Mouse (Mus musculus) kidney, adult 9 months (tissue): ENCODE measurements at regions not wholly inside any gene's neighbourhood (a gene's known extent, or its start where the extent isn't known, plus 50 kb on each side); places are given as distances from the start of the nearest gene placed in this dataset.

Source experiments
- DNase-seq: peaks from one replicate; pipeline ENCODE4 v3.0.0; 2022

- DNase-seq: no peak
Observed at GRCm38 (mm10) chr16:51690861-51691260, 340.2 kb upstream of the Cblb start.

DNA sequence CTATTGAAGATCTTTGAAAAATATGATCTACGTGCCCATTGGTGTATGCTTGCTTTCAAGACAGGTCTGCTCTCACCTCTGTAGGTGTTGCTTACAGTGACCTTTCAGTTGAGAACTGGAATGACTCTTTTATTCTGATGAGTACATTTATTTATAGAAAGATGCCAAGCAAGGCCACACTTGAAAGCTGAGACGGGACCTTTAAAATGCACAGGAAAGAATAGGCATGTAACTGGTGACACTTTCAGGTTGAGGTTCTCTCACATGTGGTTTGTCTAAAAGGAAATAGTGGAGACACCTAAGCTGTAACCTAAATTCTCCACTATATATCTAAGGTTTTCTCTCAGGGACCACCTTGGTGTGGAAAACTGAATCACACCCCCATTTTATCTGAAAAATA, 326.0 kb upstream of the Cblb start:
- no peak for DNase-seq

DNA sequence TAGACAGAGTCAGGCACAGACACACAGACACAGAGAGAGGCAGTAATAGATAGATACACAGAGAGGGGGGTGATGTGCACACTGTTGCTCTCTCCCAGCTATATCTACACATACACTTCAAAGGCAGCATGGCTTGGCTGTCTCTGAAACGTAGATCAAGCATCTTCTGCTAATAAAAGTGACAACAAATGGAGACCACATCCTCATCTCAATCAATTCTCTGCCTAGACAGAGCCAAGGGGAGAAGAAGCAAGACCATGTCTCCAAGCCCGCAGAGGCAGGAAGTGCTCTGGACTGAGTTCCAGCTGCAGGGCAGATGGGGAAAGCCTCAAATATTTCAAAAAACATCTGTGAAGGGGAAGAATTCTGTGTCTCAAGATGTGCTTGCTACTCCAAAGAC, 312.3 kb upstream of the Cblb start:
- no peak for DNase-seq

- DNase-seq: no peak
Observed at GRCm38 (mm10) chr16:51719637-51720036, 311.4 kb upstream of the Cblb start.

DNA sequence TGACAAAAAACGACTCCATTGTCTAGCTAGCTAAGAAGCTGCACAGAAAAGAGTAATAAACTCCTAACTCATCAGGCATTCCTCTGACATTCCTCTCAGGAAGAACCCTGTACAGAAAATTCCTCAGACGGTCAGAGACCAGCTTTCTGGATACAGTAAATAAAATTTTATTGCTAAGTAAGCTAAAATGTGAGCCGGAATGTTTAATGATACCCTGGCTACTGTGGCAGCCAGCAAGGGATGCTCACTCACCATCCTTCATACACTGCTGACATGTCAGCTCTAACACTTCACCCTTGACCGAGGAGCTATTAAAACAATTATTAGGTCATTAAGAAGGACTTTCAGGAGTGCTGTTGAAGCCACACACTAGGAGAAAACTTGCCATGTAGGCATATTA, 308.3 kb upstream of the Cblb start:
- no peak for DNase-seq

GRCm38 (mm10) chr16:51741875-51742274, 289.1 kb upstream of the Cblb start:
- no peak for DNase-seq

GRCm38 (mm10) chr16:51751878-51752277, 279.1 kb upstream of the Cblb start:
- no peak for DNase-seq

DNA sequence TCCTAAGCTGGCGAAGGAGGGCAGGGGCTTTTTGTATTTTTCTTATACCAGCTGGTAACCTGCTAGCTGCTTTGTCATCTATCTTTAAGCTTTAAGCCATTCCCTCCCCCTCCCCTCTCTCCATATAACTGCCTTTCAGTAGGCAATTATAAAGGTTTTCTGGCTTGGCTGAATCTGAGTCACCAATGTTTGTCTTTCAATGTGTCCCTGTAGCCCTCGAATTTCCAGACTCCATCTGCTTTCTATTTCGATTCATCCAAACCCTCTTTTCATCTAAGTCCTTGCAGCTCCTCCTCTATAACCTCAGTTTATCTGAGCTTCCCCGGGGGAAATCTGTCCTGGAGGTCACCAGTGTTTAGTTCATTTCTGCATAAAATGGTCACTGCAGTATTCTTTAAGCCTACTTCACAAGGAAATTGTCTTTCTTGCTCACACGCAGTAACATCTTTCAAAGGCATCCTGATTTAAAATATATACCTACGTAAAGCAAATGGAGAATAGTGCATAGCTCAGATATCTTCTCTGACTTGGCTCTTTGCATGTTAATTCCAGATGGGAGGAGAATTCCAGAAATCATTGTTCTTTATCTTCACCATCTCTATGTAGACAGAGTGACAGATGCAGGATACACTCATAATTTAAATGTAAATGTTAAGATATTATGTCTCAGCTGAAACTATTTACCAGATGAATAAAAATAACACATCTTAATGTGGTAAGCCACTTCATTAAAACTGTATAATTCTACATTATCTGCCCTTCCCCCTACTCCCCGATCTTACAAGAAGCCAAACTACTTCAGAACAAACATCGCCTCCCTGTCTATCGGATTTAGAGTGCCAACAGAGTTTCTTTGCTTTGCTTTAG, 272.4 kb upstream of the Cblb start:
- no peak for DNase-seq

DNA sequence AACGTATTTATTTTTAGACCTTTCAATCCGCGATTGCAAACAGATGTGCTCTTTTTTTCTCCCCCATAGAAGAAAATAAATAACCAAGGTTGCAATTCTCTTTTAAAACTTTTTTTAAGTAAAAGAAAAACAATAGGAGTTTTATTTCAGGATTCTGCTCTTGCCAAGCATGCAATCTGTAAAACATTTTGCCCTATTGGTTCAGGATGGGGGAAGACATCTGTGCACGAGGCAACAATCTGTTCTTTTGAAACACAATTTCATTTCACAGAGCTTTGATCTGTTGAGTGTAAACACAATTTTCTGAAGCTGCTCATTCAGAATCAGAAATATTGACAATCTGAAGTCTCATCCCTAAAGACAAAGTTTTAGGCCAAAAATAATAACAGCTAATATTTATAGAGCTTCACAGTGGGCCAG, 271.8 kb upstream of the Cblb start:
- no peak for DNase-seq

DNA sequence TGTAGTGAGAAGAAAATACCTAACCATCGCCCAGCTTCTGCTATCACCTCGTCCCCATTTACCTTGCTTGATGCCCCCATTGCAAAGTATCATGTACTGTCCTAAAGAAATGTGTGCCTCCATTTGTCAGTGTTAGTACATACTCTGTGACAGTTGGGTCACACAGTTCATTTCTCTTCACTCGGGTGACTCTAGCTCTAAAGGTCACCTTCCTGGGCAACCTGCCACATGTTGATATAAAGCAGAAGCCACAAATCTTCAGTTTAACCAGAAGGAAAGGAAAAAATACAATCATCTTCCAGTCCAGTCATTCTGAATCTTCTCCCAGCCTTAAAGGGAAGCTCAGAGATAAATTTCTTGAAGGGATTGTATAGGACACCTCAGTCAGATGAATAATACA, 263.5 kb upstream of the Cblb start:
- peak; percentile 69 for DNase-seq

GRCm38 (mm10) chr16:51778920-51779319, 252.1 kb upstream of the Cblb start:
- DNase-seq: no peak

GRCm38 (mm10) chr16:51795003-51795402, 236.0 kb upstream of the Cblb start:
- no peak for DNase-seq

DNA sequence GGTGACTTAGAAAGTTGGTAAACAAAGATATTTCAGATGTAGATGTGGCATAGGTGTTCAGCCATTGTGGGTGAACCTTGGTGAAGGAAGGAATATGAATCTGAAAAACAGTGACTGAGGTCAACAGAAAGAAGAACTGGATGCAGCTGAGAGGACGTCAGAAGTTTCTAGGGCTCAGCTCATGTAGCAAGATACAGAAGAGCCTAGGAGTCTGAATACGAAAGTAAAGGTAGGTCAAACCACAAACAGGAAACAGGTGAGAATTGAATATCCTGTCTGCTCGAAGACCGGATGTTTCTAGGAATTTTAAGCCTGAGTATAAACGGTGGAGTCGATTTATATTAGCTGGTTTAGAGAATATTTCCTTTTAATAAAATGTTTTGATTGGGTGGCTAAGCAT, 223.7 kb upstream of the Cblb start:
- DNase-seq: no peak

GRCm38 (mm10) chr16:51809120-51809519, 221.9 kb upstream of the Cblb start:
- DNase-seq: no peak

DNA sequence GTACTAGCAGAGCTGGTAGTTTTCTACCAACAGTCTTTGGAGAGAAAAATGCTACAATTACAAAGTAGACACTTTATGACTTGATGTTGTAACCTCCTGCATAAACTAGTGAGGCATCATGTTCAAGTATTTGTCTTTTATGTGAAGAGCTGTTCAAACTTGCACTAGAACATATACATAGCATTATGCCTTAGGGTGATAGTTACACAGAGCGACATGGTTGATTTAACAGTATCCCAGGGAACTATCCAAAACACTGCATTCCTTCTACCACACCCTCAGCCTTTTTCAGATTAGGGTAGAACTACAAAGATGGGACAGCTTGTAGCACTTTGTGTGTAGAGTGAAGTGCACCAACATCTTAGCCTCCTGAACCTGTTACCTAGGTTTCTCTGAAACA, 220.0 kb upstream of the Cblb start:
- no peak for DNase-seq

DNA sequence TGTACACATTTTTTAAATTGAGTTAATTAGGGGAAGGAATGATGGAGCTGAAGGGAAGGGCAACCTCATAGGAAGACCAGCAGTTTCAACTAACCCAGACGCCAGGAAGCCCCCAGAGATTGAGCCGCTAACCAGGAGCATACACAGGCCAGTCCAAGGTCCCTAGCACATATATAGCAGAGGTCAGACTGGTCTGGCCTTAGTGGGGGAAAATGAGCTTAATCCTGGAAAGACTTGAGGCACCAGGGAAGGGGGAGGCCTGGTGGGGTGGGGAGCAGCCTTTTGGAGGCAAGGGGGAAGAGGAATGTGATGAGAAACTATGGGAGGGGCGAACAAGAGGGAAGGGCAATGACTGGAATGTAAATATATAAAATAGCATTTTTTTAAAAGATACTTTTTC, 188.3 kb upstream of the Cblb start:
- DNase-seq: no peak

DNA sequence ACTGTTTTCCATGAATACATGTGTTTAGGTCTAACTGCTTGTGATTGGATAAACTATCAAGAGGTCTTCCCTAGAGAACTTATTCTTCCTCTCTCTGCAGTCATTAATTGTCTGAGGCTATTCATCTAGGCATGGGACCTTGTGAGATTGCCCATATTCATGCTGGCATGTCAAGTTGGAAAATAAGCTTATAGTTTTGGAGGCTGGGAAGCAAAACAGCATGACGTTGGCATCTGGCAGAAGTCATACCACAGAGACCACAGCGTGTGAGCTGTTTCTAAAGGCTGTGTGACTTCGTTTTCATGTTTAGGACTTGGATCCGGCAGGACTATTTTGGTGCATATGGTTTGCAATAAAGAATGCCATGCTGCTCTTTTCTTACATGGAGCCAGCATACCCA, 185.5 kb upstream of the Cblb start:
- DNase-seq: no peak

DNA sequence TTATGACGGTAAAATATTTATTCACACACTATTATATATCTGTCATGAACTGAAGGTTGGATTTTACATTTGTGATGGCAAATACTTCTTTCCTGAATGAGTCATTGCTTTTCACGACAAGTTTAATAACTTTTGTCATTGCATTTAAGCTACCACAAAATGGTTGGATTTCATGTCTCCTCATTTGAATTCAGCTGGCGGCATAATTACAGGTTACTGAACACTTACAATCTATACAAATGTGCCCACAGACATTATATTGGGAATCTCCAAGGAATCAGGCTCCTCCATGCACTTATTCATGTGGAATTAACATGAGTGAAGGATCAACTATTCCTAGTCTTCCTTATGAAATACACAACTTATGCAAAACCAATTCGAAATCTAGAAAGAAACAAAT, 150.3 kb upstream of the Cblb start:
- no peak for DNase-seq

GRCm38 (mm10) chr16:51881127-51881526, 149.9 kb upstream of the Cblb start:
- DNase-seq: no peak

DNA sequence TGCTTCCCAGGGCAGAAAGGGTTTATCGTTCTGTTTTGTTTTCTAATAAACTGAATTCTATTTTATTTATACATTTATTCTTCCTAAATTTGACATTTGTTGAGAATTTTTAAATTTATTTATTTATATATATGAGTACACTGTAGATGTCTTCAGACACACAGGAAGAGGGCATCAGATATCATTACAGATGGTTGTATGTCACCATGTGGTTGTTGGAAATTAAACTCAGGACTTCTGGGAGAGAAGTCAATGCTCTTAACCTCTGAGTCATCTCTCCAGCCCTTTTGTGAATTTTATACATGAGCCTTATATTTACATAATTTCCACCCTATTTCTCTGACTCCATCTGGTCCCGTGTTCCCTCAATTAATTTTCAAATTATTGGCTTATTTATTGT, 147.2 kb upstream of the Cblb start:
- no peak for DNase-seq

DNA sequence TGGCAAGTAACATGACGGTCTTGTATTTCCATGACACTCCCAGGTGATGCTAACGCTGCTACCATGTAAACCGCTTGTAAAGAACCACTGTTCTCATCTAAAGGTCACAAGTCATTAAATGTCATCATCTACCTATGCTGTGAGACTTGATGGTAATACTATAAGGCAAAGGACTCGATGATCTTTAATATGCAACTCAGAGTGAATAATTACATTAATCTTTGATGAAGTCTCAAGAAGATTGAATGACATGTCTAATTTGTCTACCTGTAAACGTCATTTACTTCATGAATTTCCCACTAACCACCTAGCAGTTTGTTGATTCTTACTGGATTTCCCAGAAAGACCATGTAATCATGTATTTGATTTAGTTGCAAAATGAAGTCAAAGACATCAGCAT, 143.5 kb upstream of the Cblb start:
- DNase-seq: no peak

DNA sequence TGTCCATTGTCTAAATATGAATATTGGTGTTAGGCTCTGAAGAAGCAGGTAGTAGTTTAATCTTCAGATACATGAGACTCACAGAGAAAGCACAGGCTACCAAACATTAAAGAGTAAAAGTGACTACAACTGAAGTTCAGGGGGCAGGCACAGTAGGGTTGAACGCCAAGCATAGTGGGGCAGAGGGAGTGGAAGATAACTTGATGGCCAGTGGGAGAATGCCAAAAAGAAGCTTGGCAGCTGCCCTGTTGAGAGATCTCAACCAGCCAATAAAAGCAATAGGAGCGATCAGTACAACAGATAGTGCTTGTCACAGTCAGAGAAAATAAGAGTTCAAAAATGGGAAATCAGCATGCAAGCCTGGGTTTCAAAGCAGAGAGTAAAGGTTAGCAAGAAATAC, 125.4 kb upstream of the Cblb start:
- no peak for DNase-seq

- no peak for DNase-seq
Observed at GRCm38 (mm10) chr16:51906686-51907085, 124.3 kb upstream of the Cblb start.

- DNase-seq: no peak
Observed at GRCm38 (mm10) chr16:51910046-51910445, 121.0 kb upstream of the Cblb start.

GRCm38 (mm10) chr16:51911109-51911765, 119.8 kb upstream of the Cblb start:
- DNase-seq: no peak
